Mouse (Mus musculus): ENCODE measurements around the gene Abr. TPM values are rescaled to one million over a fixed set of nuclear protein-coding genes. Genes with fewer than 3 reads are reported as not detected.

Gene Abr
- polyA plus RNA-seq, 1 experiment from 2014 or later, result 25.8 TPM

DNA sequence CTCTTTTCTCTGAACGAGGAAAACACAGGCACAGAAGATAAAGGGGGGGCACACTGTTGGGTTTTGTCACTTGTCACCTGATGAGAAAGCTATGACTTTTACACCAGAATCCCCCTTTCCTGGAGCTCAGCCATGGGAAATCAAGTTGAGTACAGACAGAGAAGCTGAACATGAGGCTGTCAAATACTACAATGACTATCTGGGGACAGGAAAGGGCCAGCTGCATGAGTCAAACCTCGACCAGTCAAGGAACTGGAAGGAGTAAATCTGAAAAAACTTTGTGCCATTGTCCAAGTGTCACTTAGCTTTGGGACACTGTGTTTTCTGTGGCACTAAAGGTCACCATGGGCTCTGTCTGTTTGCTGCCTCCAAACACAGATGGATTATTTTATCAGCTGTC, 22.9 kb downstream of the Abr start:
- H3K4me1 ChIP-seq (ENCODE audit: control insufficient read depth in 2 of 2, insufficient read depth in 2 of 2, low read length in 2 of 2), result peaks cover 4 to 10% of the 10 kb centered on the region in 2 experiments; a peak in 3 of 4 replicates
- no peak overlapping the region; a peak in 1 of 4 replicates for H3K27ac ChIP-seq (replicated peaks in 1 of 2; ENCODE audit: control insufficient read depth in 1 of 2, insufficient read depth in 1 of 2, low read depth in 2 of 2, low read length in 2 of 2)

GRCm38 (mm10) chr11:76598757-76599156, 23.4 kb downstream of the Abr start:
- no peak for ATAC-seq (ENCODE audit: insufficient number of reproducible peaks, insufficient read depth, low FRiP score, low read depth)
- Histone ChIP-seq H3K27ac (replicated peaks in 1 of 2; ENCODE audit: control insufficient read depth in 1 of 2, insufficient read depth in 1 of 2, low read depth in 2 of 2, low read length in 2 of 2) (no peak overlapping the region), H3K4me3 (ENCODE audit: control insufficient read depth in 1 of 2, insufficient read depth in 1 of 2, low read depth in 1 of 2, low read length in 2 of 2) (no peak overlapping the region), H3K9ac (ENCODE audit: low read length) (no peak overlapping the region), H3K9me3 (ENCODE audit: control insufficient read depth, low read length) (no peaks in the 10 kb centered on the region), H3K27me3 (ENCODE audit: control insufficient read depth, insufficient read depth, low read length) (no peaks in the 10 kb centered on the region), H3K36me3 (ENCODE audit: control insufficient read depth, insufficient read depth, low read length) (no peaks in the 10 kb centered on the region), H3K4me1 (ENCODE audit: control insufficient read depth in 2 of 2, insufficient read depth in 2 of 2, low read length in 2 of 2) (peaks cover 7 to 13% of the 10 kb centered on the region in 2 experiments), H3K4me2 (ENCODE audit: low read length) (no peak overlapping the region)
- WGBS, result 70% methylated on average over 5 of the region's 5 CpGs

More for the DNA sequence above, 22.9 kb downstream of the Abr start:
- WGBS, result 5% methylated on average over 2 of the region's 2 CpGs
- ATAC-seq (ENCODE audit: insufficient number of reproducible peaks, insufficient read depth, low FRiP score, low read depth), result peak; percentile 47; the same call in 1 of the 2 replicates
- no peak overlapping the region for H3K4me3 ChIP-seq (ENCODE audit: control insufficient read depth in 1 of 2, insufficient read depth in 1 of 2, low read depth in 1 of 2, low read length in 2 of 2)
- no peak overlapping the region for H3K4me2 ChIP-seq (ENCODE audit: low read length)
- H3K27me3 ChIP-seq (ENCODE audit: control insufficient read depth, insufficient read depth, low read length), result no peaks in the 10 kb centered on the region
- no peak overlapping the region for H3K9ac ChIP-seq (ENCODE audit: low read length)
- H3K36me3 ChIP-seq (ENCODE audit: control insufficient read depth, insufficient read depth, low read length), result no peaks in the 10 kb centered on the region
- H3K9me3 ChIP-seq (ENCODE audit: control insufficient read depth, low read length), result no peaks in the 10 kb centered on the region

DNA sequence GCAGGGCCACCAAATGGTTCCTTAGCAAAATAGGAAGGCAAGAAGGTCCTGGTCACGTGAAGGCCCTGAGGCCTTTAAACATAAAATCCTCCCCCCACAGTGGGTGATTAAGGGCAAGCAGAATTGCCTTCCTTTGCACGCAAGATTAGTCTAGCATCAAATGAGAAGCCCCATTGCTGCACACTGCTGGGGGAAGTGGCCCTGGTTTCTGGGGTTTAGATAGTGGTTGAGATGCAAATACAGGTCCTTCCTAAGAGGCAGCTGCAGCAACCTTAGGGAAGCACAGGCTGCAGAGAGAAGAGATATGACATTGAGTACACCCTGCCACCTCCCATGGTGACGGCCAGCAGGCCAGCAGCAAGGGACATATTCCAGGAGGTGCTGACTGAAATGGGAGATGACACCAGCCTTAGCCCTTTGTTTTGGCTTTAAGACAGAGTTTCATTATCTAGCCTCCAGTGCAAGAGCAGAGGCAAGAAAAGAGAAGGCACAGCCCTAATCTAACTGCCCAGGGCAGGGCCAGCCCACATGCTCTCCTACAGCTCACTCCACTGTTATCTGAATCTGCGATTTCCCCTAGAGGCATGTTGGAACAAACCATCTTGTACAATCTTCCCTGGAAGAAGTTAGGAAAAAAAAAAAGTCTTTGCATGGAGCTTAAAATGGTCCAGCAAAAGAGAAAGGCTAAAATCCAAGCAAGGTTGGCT, 28.3 kb downstream of the Abr start:
- Histone ChIP-seq H3K4me1 (ENCODE audit: control insufficient read depth in 2 of 2, insufficient read depth in 2 of 2, low read length in 2 of 2) (peaks cover 9 to 11% of the 10 kb centered on the region in 2 experiments), H3K9me3 (ENCODE audit: control insufficient read depth, low read length) (no peaks in the 10 kb centered on the region), H3K9ac (ENCODE audit: low read length) (no peak overlapping the region), H3K27me3 (ENCODE audit: control insufficient read depth, insufficient read depth, low read length) (no peaks in the 10 kb centered on the region), H3K4me3 (ENCODE audit: control insufficient read depth in 1 of 2, insufficient read depth in 1 of 2, low read depth in 1 of 2, low read length in 2 of 2) (no peak overlapping the region), H3K4me2 (ENCODE audit: low read length) (no peak overlapping the region), H3K36me3 (ENCODE audit: control insufficient read depth, insufficient read depth, low read length) (no peaks in the 10 kb centered on the region), H3K27ac (replicated peaks in 1 of 2; ENCODE audit: control insufficient read depth in 1 of 2, insufficient read depth in 1 of 2, low read depth in 2 of 2, low read length in 2 of 2) (peak overlapping the region in 1 of 2 experiments; percentile 27; a peak in 2 of 4 replicates)
- 38% methylated on average over 4 of the region's 4 CpGs for WGBS
- ATAC-seq (ENCODE audit: insufficient number of reproducible peaks, insufficient read depth, low FRiP score, low read depth), result no peak

DNA sequence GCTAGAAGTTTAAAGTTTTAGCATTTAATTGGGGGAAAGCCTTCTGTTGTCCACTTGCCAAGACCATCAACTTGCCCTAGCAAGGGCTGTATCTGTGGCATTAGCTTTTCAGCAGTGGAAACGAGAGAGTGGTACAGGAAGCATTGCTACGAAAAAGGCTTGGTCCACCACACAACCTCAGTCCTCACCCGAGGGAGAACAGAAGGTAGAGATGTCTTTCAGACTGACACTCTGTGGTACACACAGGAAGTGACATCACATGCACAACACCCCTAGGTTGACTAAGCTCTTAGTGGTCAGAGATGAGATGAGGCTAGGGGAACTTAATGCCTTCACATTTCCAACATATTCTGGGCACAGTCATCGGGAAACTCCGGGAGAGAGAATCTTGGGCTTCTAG, 32.4 kb downstream of the Abr start:
- Histone ChIP-seq H3K9me3 (ENCODE audit: control insufficient read depth, low read length) (no peaks in the 10 kb centered on the region), H3K27me3 (ENCODE audit: control insufficient read depth, insufficient read depth, low read length) (no peaks in the 10 kb centered on the region), H3K4me2 (ENCODE audit: low read length) (no peak overlapping the region), H3K4me1 (ENCODE audit: control insufficient read depth in 2 of 2, insufficient read depth in 2 of 2, low read length in 2 of 2) (peaks cover 9 to 11% of the 10 kb centered on the region in 2 experiments), H3K27ac (replicated peaks in 1 of 2; ENCODE audit: control insufficient read depth in 1 of 2, insufficient read depth in 1 of 2, low read depth in 2 of 2, low read length in 2 of 2) (no peak overlapping the region), H3K9ac (ENCODE audit: low read length) (no peak overlapping the region), H3K4me3 (ENCODE audit: control insufficient read depth in 1 of 2, insufficient read depth in 1 of 2, low read depth in 1 of 2, low read length in 2 of 2) (no peak overlapping the region), H3K36me3 (ENCODE audit: control insufficient read depth, insufficient read depth, low read length) (no peaks in the 10 kb centered on the region)
- 71% methylated on average over 5 of the region's 5 CpGs for WGBS
- no peak for ATAC-seq (ENCODE audit: insufficient number of reproducible peaks, insufficient read depth, low FRiP score, low read depth)

DNA sequence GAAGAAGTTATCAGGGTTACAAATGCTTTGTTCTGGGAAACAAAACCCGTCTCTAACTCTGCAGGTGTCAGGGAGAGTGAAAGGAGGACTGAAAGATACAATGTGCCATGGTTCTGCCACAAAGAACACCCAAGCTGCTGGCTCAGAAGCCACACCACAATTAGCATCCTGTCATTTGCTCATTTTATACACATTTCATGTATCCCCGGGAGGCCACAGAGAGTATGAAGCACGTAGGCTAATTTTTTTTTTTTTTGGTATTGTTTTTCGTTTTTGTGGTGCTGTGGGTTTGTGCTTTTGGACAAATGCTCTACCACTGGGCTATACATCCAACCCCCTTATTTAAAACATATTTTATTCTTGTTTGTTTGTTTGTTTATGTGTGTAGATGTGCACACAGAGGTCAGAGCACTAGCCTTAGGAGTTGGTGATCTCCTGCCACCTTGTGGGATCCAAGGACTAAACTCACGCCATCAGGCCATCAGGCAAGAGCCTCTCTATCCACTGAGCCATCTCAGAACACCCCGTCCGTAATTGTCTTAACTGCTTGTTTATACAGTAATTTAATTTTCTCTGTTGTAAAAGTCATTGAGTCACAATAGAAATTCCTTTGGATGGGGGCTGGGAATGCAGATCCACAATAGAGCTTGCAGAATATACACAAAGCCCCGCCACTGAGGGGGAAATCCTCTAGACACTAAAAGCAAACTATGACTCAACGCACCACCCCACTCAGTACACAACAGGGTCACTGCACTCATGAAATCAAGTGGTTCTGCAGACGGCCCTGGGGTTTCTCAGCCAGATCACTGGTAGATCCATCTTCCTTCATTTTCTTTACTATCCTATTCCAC, 33.3 kb downstream of the Abr start:
- Histone ChIP-seq H3K27me3 (ENCODE audit: control insufficient read depth, insufficient read depth, low read length) (no peaks in the 10 kb centered on the region), H3K27ac (replicated peaks in 1 of 2; ENCODE audit: control insufficient read depth in 1 of 2, insufficient read depth in 1 of 2, low read depth in 2 of 2, low read length in 2 of 2) (no peak overlapping the region), H3K4me2 (ENCODE audit: low read length) (no peak overlapping the region), H3K4me3 (ENCODE audit: control insufficient read depth in 1 of 2, insufficient read depth in 1 of 2, low read depth in 1 of 2, low read length in 2 of 2) (no peak overlapping the region), H3K9me3 (ENCODE audit: control insufficient read depth, low read length) (no peaks in the 10 kb centered on the region), H3K9ac (ENCODE audit: low read length) (no peak overlapping the region), H3K4me1 (ENCODE audit: control insufficient read depth in 2 of 2, insufficient read depth in 2 of 2, low read length in 2 of 2) (peaks cover 7 to 8% of the 10 kb centered on the region in 2 experiments), H3K36me3 (ENCODE audit: control insufficient read depth, insufficient read depth, low read length) (no peaks in the 10 kb centered on the region)
- no peak for ATAC-seq (ENCODE audit: insufficient number of reproducible peaks, insufficient read depth, low FRiP score, low read depth)
- WGBS, result 72% methylated on average over 10 of the region's 10 CpGs

GRCm38 (mm10) chr11:76588032-76588431, 34.1 kb downstream of the Abr start:
- Histone ChIP-seq H3K36me3 (ENCODE audit: control insufficient read depth, insufficient read depth, low read length) (no peaks in the 10 kb centered on the region), H3K4me2 (ENCODE audit: low read length) (no peak overlapping the region), H3K4me3 (ENCODE audit: control insufficient read depth in 1 of 2, insufficient read depth in 1 of 2, low read depth in 1 of 2, low read length in 2 of 2) (no peak overlapping the region), H3K4me1 (ENCODE audit: control insufficient read depth in 2 of 2, insufficient read depth in 2 of 2, low read length in 2 of 2) (0 out of 4 replicates have a peak, but pooled peaks cover 0 to 3% of the 10 kb centered on the region in 2 experiments), H3K9me3 (ENCODE audit: control insufficient read depth, low read length) (no peaks in the 10 kb centered on the region), H3K27ac (replicated peaks in 1 of 2; ENCODE audit: control insufficient read depth in 1 of 2, insufficient read depth in 1 of 2, low read depth in 2 of 2, low read length in 2 of 2) (no peak overlapping the region), H3K9ac (ENCODE audit: low read length) (no peak overlapping the region), H3K27me3 (ENCODE audit: control insufficient read depth, insufficient read depth, low read length) (no peaks in the 10 kb centered on the region)
- 80% methylated on average over 2 of the region's 2 CpGs for WGBS
- no peak for ATAC-seq (ENCODE audit: insufficient number of reproducible peaks, insufficient read depth, low FRiP score, low read depth)

DNA sequence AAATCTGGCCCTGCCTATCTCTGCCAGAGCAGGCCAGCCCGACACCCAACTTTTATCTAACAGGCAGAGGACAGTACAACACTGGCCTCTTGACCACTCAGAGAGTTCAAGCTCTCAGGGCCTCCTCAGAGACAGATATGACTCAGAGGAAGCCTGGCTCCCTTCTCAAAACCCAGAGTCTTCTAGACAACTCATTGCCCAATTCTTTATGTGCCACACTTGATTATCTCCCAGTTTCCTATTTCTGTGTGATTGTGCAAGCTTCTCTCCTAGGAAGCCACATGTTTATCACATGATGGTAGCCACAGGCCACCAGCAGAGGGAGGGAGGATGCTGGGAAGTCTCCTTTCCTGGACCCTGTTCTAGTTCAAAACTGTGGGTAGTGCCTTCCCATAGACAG, 34.8 kb downstream of the Abr start:
- Histone ChIP-seq H3K36me3 (ENCODE audit: control insufficient read depth, insufficient read depth, low read length) (no peaks in the 10 kb centered on the region), H3K27me3 (ENCODE audit: control insufficient read depth, insufficient read depth, low read length) (no peaks in the 10 kb centered on the region), H3K4me1 (ENCODE audit: control insufficient read depth in 2 of 2, insufficient read depth in 2 of 2, low read length in 2 of 2) (0 out of 4 replicates have a peak, but pooled peaks cover 0 to 3% of the 10 kb centered on the region in 2 experiments), H3K4me2 (ENCODE audit: low read length) (no peak overlapping the region), H3K9me3 (ENCODE audit: control insufficient read depth, low read length) (no peaks in the 10 kb centered on the region), H3K27ac (replicated peaks in 1 of 2; ENCODE audit: control insufficient read depth in 1 of 2, insufficient read depth in 1 of 2, low read depth in 2 of 2, low read length in 2 of 2) (no peak overlapping the region), H3K9ac (ENCODE audit: low read length) (no peak overlapping the region), H3K4me3 (ENCODE audit: control insufficient read depth in 1 of 2, insufficient read depth in 1 of 2, low read depth in 1 of 2, low read length in 2 of 2) (no peak overlapping the region)
- ATAC-seq (ENCODE audit: insufficient number of reproducible peaks, insufficient read depth, low FRiP score, low read depth), result no peak
- 38% methylated on average over 1 of the region's 1 CpGs for WGBS
